Comparison of ENCODE assay signal across 8 mouse cellular contexts in genomic region chr12:84009171-84009965, GRCm38 (mm10). TPM values are rescaled to one million over a fixed set of nuclear protein-coding genes. Genes with fewer than 3 reads are reported as not detected.
DNase-seq lines count a peak whose midpoint lies in the region; ATAC-seq lines count a peak whose summit lies in the region.
"Not testable (repeated sequence)": the region's sequence is repeated elsewhere in the genome, so short reads cannot be mapped to it uniquely, and the experiment has no call there.

TSS of gene Acot1 (plus strand) at chr12:84009490.

- H3K4me3 ChIP-seq in hindbrain, embryonic 12.5 days = peak within 1 kb of the TSS; percentile 46
- H3K4me3 ChIP-seq in lung, embryonic 15.5 days = peak within 1 kb of the TSS; percentile 52

- WGBS in hindbrain, embryonic 12.5 days = 2% methylated on average over 56 of the region's 70 CpGs
- WGBS in lung, embryonic 15.5 days = under 1% methylated on average over 62 of the region's 70 CpGs

- not testable (repeated sequence) for H3K9me3 ChIP-seq in hindbrain, embryonic 12.5 days (replicated peaks); lung, embryonic 15.5 days

- H3K27me3 ChIP-seq in hindbrain, embryonic 12.5 days; lung, embryonic 15.5 days: not testable (repeated sequence)

- DNase-seq in NIH3T3 (ENCODE audit: low read depth) = peak; percentile 79
- DNase-seq in cerebellum, postnatal 4 days (ENCODE audit: low spot score in 2 of 2) = peak; percentile 30 to 55
- DNase-seq in gastrocnemius, adult 18-20 months (ENCODE audit: low spot score) = peak; percentile 56
- DNase-seq in layer of hippocampus, postnatal 14 days (ENCODE audit: low spot score in 2 of 2) = peak; percentile 60 to 77
- peak; percentile 30 for DNase-seq in thymus, postnatal 0 days (ENCODE audit: low spot score)

- peak within 1 kb of the TSS; percentile 65 for H3K9ac ChIP-seq in hindbrain, embryonic 12.5 days
- peak within 1 kb of the TSS; percentile 43 for H3K9ac ChIP-seq in lung, embryonic 15.5 days

- peak within 1 kb of the TSS; percentile 73 for H3K27ac ChIP-seq in hindbrain, embryonic 12.5 days
- peak within 1 kb of the TSS; percentile 88 for H3K27ac ChIP-seq in lung, embryonic 15.5 days

- ATAC-seq in hindbrain, embryonic 12.5 days (ENCODE audit: low FRiP score) = peak; percentile 91
- ATAC-seq in lung, embryonic 15.5 days (ENCODE audit: borderline replicate concordance, extremely low read depth, low FRiP score, low TSS enrichment) = peak; percentile 97
- not testable (repeated sequence) for ATAC-seq in neutrophil, adult 5-6 weeks (ENCODE audit: extremely low read depth, insufficient number of reproducible peaks, low FRiP score, poor library complexity, severe bottlenecking)

- peak within 1 kb of the TSS; percentile 54 for H3K4me2 ChIP-seq in hindbrain, embryonic 12.5 days (replicated peaks)
- peak within 1 kb of the TSS; percentile 64 for H3K4me2 ChIP-seq in lung, embryonic 15.5 days

- H3K4me1 ChIP-seq in hindbrain, embryonic 12.5 days = peaks cover 28% of the 10 kb centered on the region
- peaks cover 25% of the 10 kb centered on the region for H3K4me1 ChIP-seq in lung, embryonic 15.5 days

- H3K36me3 ChIP-seq in hindbrain, embryonic 12.5 days; lung, embryonic 15.5 days: not testable (repeated sequence)

RNA-seq across cellular contexts. Expression of gene Acot1, which starts in this region (rescaled TPM):
- 1 to 10 TPM; 3.1 to 3.3 TPM for total RNA-seq in gastrocnemius, adult 18-20 months (2021)
- polyA plus RNA-seq in hindbrain, embryonic 12.5 days (2016; fragmentation: Nextera tagmentation; extraction: Ambion mirVana) = 60.6 and 70.2 TPM in 2 replicates
- total RNA-seq in layer of hippocampus, postnatal 14 days (2021) = 10 to 100 TPM; 20.7 to 23.9 TPM
- polyA plus RNA-seq in lung, embryonic 15.5 days (2015; fragmentation: Nextera tagmentation; extraction: Ambion mirVana) = 85.5 and 92.8 TPM in 2 replicates
- total RNA-seq in neutrophil, adult 5-6 weeks (2017) = 12.5 and 13.2 TPM in 2 replicates
- polyA plus RNA-seq in thymus, postnatal 0 days (2015; fragmentation: Nextera tagmentation; extraction: Ambion mirVana) = 15.5 and 19.3 TPM in 2 replicates
